Comparison of ENCODE assay signal across 11 mouse cellular contexts in the genomic region with DNA sequence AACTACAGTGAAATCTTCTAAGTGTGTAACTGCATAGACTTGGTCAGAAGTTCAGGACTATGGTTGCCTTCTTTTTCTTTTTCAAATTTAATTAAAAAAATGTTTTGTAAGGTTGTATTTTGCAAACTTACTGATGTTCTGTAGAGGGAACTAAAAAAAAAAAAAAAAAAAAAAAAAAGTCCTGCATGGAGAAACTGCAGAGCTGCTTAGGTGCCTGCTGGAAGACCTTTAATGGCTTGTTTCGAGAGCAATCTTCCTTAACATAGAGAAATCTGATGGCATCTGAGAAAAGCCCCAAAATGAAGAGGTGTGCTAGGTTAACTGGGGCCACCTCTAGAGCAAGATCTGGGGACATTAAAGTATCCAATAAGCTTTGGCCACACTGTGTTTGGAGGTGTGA. TPM values are rescaled to one million over a fixed set of nuclear protein-coding genes. Genes with fewer than 3 reads are reported as not detected.
DNase-seq lines count a peak whose midpoint lies in the region; ATAC-seq and TF ChIP-seq lines count a peak whose summit lies in the region.
"Had no signal": no experiment of that assay in that cellular context is flagged by ENCODE, and none has a peak within 500 bp of the region (broad histone marks: within the 10 kb centered on the region; RNA-seq: fewer than 3 reads in every experiment).

No protein-coding gene starts in this region.

- H3K4me1 ChIP-seq in forebrain, embryonic 12.5 days = peaks cover 40% of the 10 kb centered on the region
- no peaks in the 10 kb centered on the region for H3K4me1 ChIP-seq in intestine, postnatal 0 days (replicated peaks; ENCODE audit: control insufficient read depth, insufficient read depth, low read length)

- H3K36me3 ChIP-seq in forebrain, embryonic 12.5 days (replicated peaks) = no peaks in the 10 kb centered on the region
- H3K36me3 ChIP-seq in intestine, postnatal 0 days (ENCODE audit: control insufficient read depth, insufficient read depth) = no peaks in the 10 kb centered on the region
- H3K36me3 ChIP-seq in myocyte (ENCODE audit: control insufficient read depth, insufficient read depth) = no peaks in the 10 kb centered on the region

- no peak for ATAC-seq in forebrain, embryonic 12.5 days (ENCODE audit: low FRiP score)
- no peak for ATAC-seq in intestine, postnatal 0 days
- no peak for ATAC-seq in erythroid progenitor cell, adult 5-6 weeks (replicated peaks; ENCODE audit: low FRiP score, poor library complexity, severe bottlenecking)
- ATAC-seq: Patski had no signal

- H3K9ac ChIP-seq in forebrain, embryonic 12.5 days = peak overlapping the region; percentile 67; the same call in 1 of the 2 replicates
- H3K9ac ChIP-seq in intestine, postnatal 0 days (ENCODE audit: low read depth, low read length) = no peak overlapping the region

- intact Hi-C loops in left cerebral cortex, postnatal 10 days (cut with DNase I) = no loop called here

- peak overlapping the region; percentile 91 for H3K4me3 ChIP-seq in layer of hippocampus, adult 2 months
- H3K4me3 ChIP-seq in forebrain, embryonic 12.5 days (replicated peaks) = peak overlapping the region; percentile 63
- peak overlapping the region; percentile 57 for H3K4me3 ChIP-seq in intestine, postnatal 0 days (ENCODE audit: low read depth, low read length)
- no peak overlapping the region for H3K4me3 ChIP-seq in myocyte

- 21% methylated on average over 1 of the region's 1 CpGs for WGBS in forebrain, embryonic 12.5 days
- WGBS in intestine, postnatal 0 days = 22% methylated on average over 1 of the region's 1 CpGs

- no peaks in the 10 kb centered on the region for H3K79me2 ChIP-seq in myocyte (ENCODE audit: control insufficient read depth, insufficient read depth)

- H3ac ChIP-seq in myocyte (ENCODE audit: control insufficient read depth, insufficient read length) = no peak overlapping the region

- DNase-seq in layer of hippocampus, adult 2 months (ENCODE audit: low spot score in 2 of 2) = no peak
- no peak for DNase-seq in layer of hippocampus, postnatal 10 days (ENCODE audit: low spot score in 2 of 2)
- DNase-seq in embryo, embryonic 10 days (ENCODE audit: low spot score) = no peak
- no peak for DNase-seq in left cerebral cortex, postnatal 10 days (ENCODE audit: extremely low spot score in 1 of 2, low spot score in 2 of 2)
- DNase-seq: cerebellum, adult 18-20 months; kidney, adult 11 months had no signal

- no peak for TF ChIP-seq POLR2A in myocyte (IDR thresholded peaks at IDR 0.05; ENCODE audit: insufficient read length, low read depth)

- TF ChIP-seq CTCF in layer of hippocampus, adult 2 months (conservative IDR thresholded peaks at IDR 0.05) = no peak
- TF ChIP-seq CTCF in intestine, postnatal 0 days (IDR thresholded peaks at IDR 0.05; ENCODE audit: low read depth) = no peak

- H3K27ac ChIP-seq in layer of hippocampus, adult 2 months = 0 out of 2 replicates have a peak overlapping the region, but pooled peaks have one; percentile 81
- no peak overlapping the region for H3K27ac ChIP-seq in forebrain, embryonic 12.5 days
- H3K27ac ChIP-seq in intestine, postnatal 0 days (ENCODE audit: low read depth, low read length) = no peak overlapping the region

- H3K27me3 ChIP-seq in forebrain, embryonic 12.5 days = peaks cover 12% of the 10 kb centered on the region
- H3K27me3 ChIP-seq in intestine, postnatal 0 days (replicated peaks; ENCODE audit: control insufficient read depth, insufficient read depth, low read length) = no peaks in the 10 kb centered on the region
- no peaks in the 10 kb centered on the region for H3K27me3 ChIP-seq in myocyte (ENCODE audit: control insufficient read depth, insufficient read depth, insufficient read length)
- H3K27me3 ChIP-seq: Patski had no signal

- no peaks in the 10 kb centered on the region for H3K9me3 ChIP-seq in forebrain, embryonic 12.5 days
- no peaks in the 10 kb centered on the region for H3K9me3 ChIP-seq in intestine, postnatal 0 days (ENCODE audit: control insufficient read depth)

- H3K4me2 ChIP-seq in forebrain, embryonic 12.5 days = peak overlapping the region; percentile 57
- peak overlapping the region; percentile 62 for H3K4me2 ChIP-seq in intestine, postnatal 0 days (replicated peaks; ENCODE audit: low read depth)
- peak overlapping the region; percentile 95 for H3K4me2 ChIP-seq in myocyte (ENCODE audit: low read depth)

TF ChIP-seq in myocyte, 11 proteins besides CTCF, POLR2A, EP300 and RAD21:
- TF ChIP-seq REST (IDR thresholded peaks at IDR 0.05; ENCODE audit: insufficient read depth, insufficient read length) = no peak

RNA-seq across cellular contexts. Expression of a gene that starts 1.4 kb away (rescaled TPM):
- 10 to 100 TPM; 32.3 to 33.3 TPM for total RNA-seq in layer of hippocampus, adult 2 months (2021)
- total RNA-seq in layer of hippocampus, postnatal 10 days (2021) = 10 to 100 TPM; 28.8 to 31.1 TPM
- 39.5 and 40.3 TPM in 2 replicates for polyA plus RNA-seq in forebrain, embryonic 12.5 days (2016; fragmentation: Nextera tagmentation; extraction: Ambion mirVana)
- 3.4 and 3.8 TPM in 2 replicates for polyA plus RNA-seq in intestine, postnatal 0 days (2015; fragmentation: Nextera tagmentation; extraction: Ambion mirVana)
- polyA plus RNA-seq in myocyte (2012; fragmentation: generic; extraction: Trizol) = 2.9 TPM
- 10 to 100 TPM; 23.0 to 25.3 TPM for total RNA-seq in left cerebral cortex, postnatal 10 days (2021)
- total RNA-seq in erythroid progenitor cell, adult 5-6 weeks (2015; ENCODE audit: low replicate concordance) = 4.2 and 4.7 TPM in 2 replicates
- 0.77 TPM in 1 of 2 replicates, not detected in the other for total RNA-seq in erythroid progenitor cell, adult 5-6 weeks (2017; ENCODE audit: low replicate concordance)

Comparison
In these comparisons a context has a peak if more than half of its experiments do, and no peak if none do; other contexts are left out.
1. RNA of a gene that starts 1.4 kb away (total RNA-seq): 32.3 to 33.3 TPM in layer of hippocampus, adult 2 months, 28.8 to 31.1 TPM in layer of hippocampus, postnatal 10 days and 23.0 to 25.3 TPM in left cerebral cortex, postnatal 10 days; 0.77 to 4.7 TPM in erythroid progenitor cell, adult 5-6 weeks; every median in the first group is over 4 times any median in the second.
2. Peak in every context shown above with its lines, with median percentiles within 50 percentile points of each other: H3K4me2 ChIP-seq.